Mouse (Mus musculus): Measurements from ENCODE around the gene Bcl7b. TPM values are rescaled to one million over a fixed set of nuclear protein-coding genes. Genes with fewer than 3 reads are reported as not detected.

Bcl7b gene
- total and polyA plus RNA-seq, 3 experiments = 44.6 to 76.0 TPM; not detected in 1

- no peak overlapping the region for H3K9ac ChIP-seq (ENCODE audit: control insufficient read depth, low read depth, low read length, poor library complexity, severe bottlenecking)
- DNase-seq (ENCODE audit: low read depth, low spot score) = no peak
- H3K79me2 ChIP-seq (ENCODE audit: control insufficient read depth, insufficient read depth, low read length, poor library complexity) = peaks cover 17% of the 10 kb centered on the region
- H3K27me3 ChIP-seq (ENCODE audit: control insufficient read depth in 1 of 2, insufficient read depth in 2 of 2, low read length in 2 of 2) = no peaks in the 10 kb centered on the region
- H3K9me3 ChIP-seq (replicated peaks; ENCODE audit: insufficient read depth, low read length) = no peaks in the 10 kb centered on the region
- TF ChIP-seq TAL1 (IDR thresholded peaks at IDR 0.05; ENCODE audit: low read length) (no peak), RAD21 (IDR thresholded peaks at IDR 0.05; ENCODE audit: low read depth, low read length) (no peak), USF2 (IDR thresholded peaks at IDR 0.05; ENCODE audit: borderline replicate concordance in 1 of 2, insufficient read depth in 1 of 2, low read depth in 1 of 2, low read length in 2 of 2) (no peak)
- H3K36me3 ChIP-seq (ENCODE audit: control insufficient read depth in 1 of 2, insufficient read depth in 2 of 2, low read length in 2 of 2) = peaks cover 5 to 10% of the 10 kb centered on the region in 2 experiments
- peaks cover 3 to 13% of the 10 kb centered on the region in 2 experiments; a peak in 3 of 4 replicates for H3K4me1 ChIP-seq (ENCODE audit: control insufficient read depth in 1 of 2, insufficient read depth in 2 of 2, low read length in 2 of 2)
- H3K4me3 ChIP-seq (ENCODE audit: control insufficient read depth in 1 of 2, insufficient read depth in 1 of 2, low read depth in 2 of 2, low read length in 2 of 2) = no peak overlapping the region
- H3K27ac ChIP-seq (ENCODE audit: control insufficient read depth, low read depth, low read length) = no peak overlapping the region
These were observed 4.9 kb downstream of the Bcl7b start for GRCm38 (mm10) chr5:135172986-135173385.

GRCm38 (mm10) chr5:135175086-135175485 lies 7.0 kb downstream of the Bcl7b start:
- H3K4me1 ChIP-seq (ENCODE audit: control insufficient read depth in 1 of 2, insufficient read depth in 2 of 2, low read length in 2 of 2) = peaks cover 0 to 3% of the 10 kb centered on the region in 2 experiments; a peak in 1 of 4 replicates
- no peak overlapping the region for H3K9ac ChIP-seq (ENCODE audit: control insufficient read depth, low read depth, low read length, poor library complexity, severe bottlenecking)

GRCm38 (mm10) chr5:135178523-135178922 lies 10.4 kb downstream of the Bcl7b start:
- Histone ChIP-seq H3K9me3 (replicated peaks; ENCODE audit: insufficient read depth, low read length) (no peaks in the 10 kb centered on the region), H3K9ac (ENCODE audit: control insufficient read depth, low read depth, low read length, poor library complexity, severe bottlenecking) (no peak overlapping the region), H3K79me2 (ENCODE audit: control insufficient read depth, insufficient read depth, low read length, poor library complexity) (no peaks in the 10 kb centered on the region), H3K27me3 (ENCODE audit: control insufficient read depth in 1 of 2, insufficient read depth in 2 of 2, low read length in 2 of 2) (no peaks in the 10 kb centered on the region), H3K36me3 (ENCODE audit: control insufficient read depth in 1 of 2, insufficient read depth in 2 of 2, low read length in 2 of 2) (peaks cover 0 to 11% of the 10 kb centered on the region in 2 experiments; a peak in 2 of 4 replicates), H3K27ac (ENCODE audit: control insufficient read depth, low read depth, low read length) (no peak overlapping the region), H3K4me3 (ENCODE audit: control insufficient read depth in 1 of 2, insufficient read depth in 1 of 2, low read depth in 2 of 2, low read length in 2 of 2) (no peak overlapping the region), H3K4me1 (ENCODE audit: control insufficient read depth in 1 of 2, insufficient read depth in 2 of 2, low read length in 2 of 2) (no peaks in the 10 kb centered on the region)
- TF ChIP-seq BHLHE40 (IDR thresholded peaks at IDR 0.05; ENCODE audit: borderline replicate concordance, low read depth, low read length) = no peak
- TF ChIP-seq ETS1 (IDR thresholded peaks at IDR 0.05; ENCODE audit: low read depth, low read length) = no peak
- no peak for TF ChIP-seq SMC3 (IDR thresholded peaks at IDR 0.05; ENCODE audit: low read depth, low read length)
- TF ChIP-seq POLR2A (IDR thresholded peaks at IDR 0.05; ENCODE audit: control insufficient read depth in 1 of 2, insufficient read depth in 1 of 2, low read depth in 1 of 2, low read length in 2 of 2, poor library complexity in 1 of 2) = no peak
- no peak for TF ChIP-seq HCFC1 (IDR thresholded peaks at IDR 0.05; ENCODE audit: low read depth, low read length)
- TF ChIP-seq NELFE (IDR thresholded peaks at IDR 0.05; ENCODE audit: low read depth, low read length) = no peak
- TF ChIP-seq CHD1 (IDR thresholded peaks at IDR 0.05; ENCODE audit: low read depth, low read length) = no peak
- no peak for TF ChIP-seq TBP (IDR thresholded peaks at IDR 0.05; ENCODE audit: low read depth, low read length)
- no peak for TF ChIP-seq GABPA (IDR thresholded peaks at IDR 0.05; ENCODE audit: low read depth, low read length)
- no peak for TF ChIP-seq ZNF384 (IDR thresholded peaks at IDR 0.05; ENCODE audit: low read depth, low read length)
- no peak for TF ChIP-seq RAD21 (IDR thresholded peaks at IDR 0.05; ENCODE audit: low read depth, low read length)
- TF ChIP-seq TAL1 (IDR thresholded peaks at IDR 0.05; ENCODE audit: low read length) = no peak
- no peak for TF ChIP-seq USF1 (IDR thresholded peaks at IDR 0.05; ENCODE audit: low read depth, low read length)
- TF ChIP-seq GATA1 (IDR thresholded peaks at IDR 0.05; ENCODE audit: low read depth, low read length) = no peak
- no peak for TF ChIP-seq MYB (IDR thresholded peaks at IDR 0.05; ENCODE audit: low read depth, low read length)
- TF ChIP-seq UBTF (IDR thresholded peaks at IDR 0.05; ENCODE audit: borderline replicate concordance, insufficient read depth, low read depth, low read length) = no peak
- no peak for TF ChIP-seq ZC3H11A (IDR thresholded peaks at IDR 0.05; ENCODE audit: low read depth, low read length)
- no peak for DNase-seq (ENCODE audit: low read depth, low spot score)

More at GRCm38 (mm10) chr5:135175086-135175485, 7.0 kb downstream of the Bcl7b start:
- TF ChIP-seq MAX (IDR thresholded peaks at IDR 0.05; ENCODE audit: low read length) (no peak), NRF1 (IDR thresholded peaks at IDR 0.05; ENCODE audit: insufficient read depth, low read depth, low read length, poor library complexity, severe bottlenecking) (no peak), ELF1 (IDR thresholded peaks at IDR 0.05; ENCODE audit: low read depth, low read length) (no peak), CTCF (IDR thresholded peaks at IDR 0.05 in 2 of 3, conservative IDR thresholded peaks at IDR 0.05 in 1 of 3; ENCODE audit: control insufficient read depth in 1 of 3, insufficient read depth in 1 of 3, low read depth in 2 of 3, low read length in 3 of 3, poor library complexity in 1 of 3, severe bottlenecking in 1 of 3) (no peak), POLR2AphosphoS5 (IDR thresholded peaks at IDR 0.05; ENCODE audit: borderline replicate concordance, low read depth, low read length) (no peak), RCOR1 (IDR thresholded peaks at IDR 0.05; ENCODE audit: low read depth, low read length) (no peak), TCF12 (IDR thresholded peaks at IDR 0.05; ENCODE audit: low read depth, low read length) (no peak), ZC3H11A (IDR thresholded peaks at IDR 0.05; ENCODE audit: low read depth, low read length) (no peak), POLR2AphosphoS2 (IDR thresholded peaks at IDR 0.05; ENCODE audit: low read length) (no peak), EP300 (IDR thresholded peaks at IDR 0.05; ENCODE audit: low read depth in 1 of 2, low read length in 2 of 2) (no peak), GATA1 (IDR thresholded peaks at IDR 0.05; ENCODE audit: low read depth, low read length) (no peak), HCFC1 (IDR thresholded peaks at IDR 0.05; ENCODE audit: low read depth, low read length) (no peak), TAL1 (IDR thresholded peaks at IDR 0.05; ENCODE audit: low read length) (no peak), MAFK (IDR thresholded peaks at IDR 0.05; ENCODE audit: borderline replicate concordance, low read depth, low read length) (no peak), NELFE (IDR thresholded peaks at IDR 0.05; ENCODE audit: low read depth, low read length) (no peak), ETS1 (IDR thresholded peaks at IDR 0.05; ENCODE audit: low read depth, low read length) (no peak), CHD2 (IDR thresholded peaks at IDR 0.05; ENCODE audit: low read length) (no peak), SIN3A (IDR thresholded peaks at IDR 0.05; ENCODE audit: low read length) (no peak)
- no peak for DNase-seq (ENCODE audit: low read depth, low spot score)
- no peaks in the 10 kb centered on the region for H3K27me3 ChIP-seq (ENCODE audit: control insufficient read depth in 1 of 2, insufficient read depth in 2 of 2, low read length in 2 of 2)
- H3K36me3 ChIP-seq (ENCODE audit: control insufficient read depth in 1 of 2, insufficient read depth in 2 of 2, low read length in 2 of 2) = peaks cover 2 to 10% of the 10 kb centered on the region in 2 experiments; a peak in 3 of 4 replicates
- H3K79me2 ChIP-seq (ENCODE audit: control insufficient read depth, insufficient read depth, low read length, poor library complexity) = peaks cover 2% of the 10 kb centered on the region; the same call in 1 of the 2 replicates
- no peaks in the 10 kb centered on the region for H3K9me3 ChIP-seq (replicated peaks; ENCODE audit: insufficient read depth, low read length)
- no peak overlapping the region for H3K27ac ChIP-seq (ENCODE audit: control insufficient read depth, low read depth, low read length)
- H3K4me3 ChIP-seq (ENCODE audit: control insufficient read depth in 1 of 2, insufficient read depth in 1 of 2, low read depth in 2 of 2, low read length in 2 of 2) = no peak overlapping the region
